Mouse (Mus musculus) myocyte (in vitro differentiated cells): ENCODE measurements at regions not wholly inside any gene's neighbourhood (a gene's known extent, or its start where the extent isn't known, plus 50 kb on each side); places are given as distances from the start of the nearest gene placed in this dataset.

Experiments
- CEBPB ChIP-seq: IDR thresholded peaks from 2 replicates; pipeline ENCODE4 v1.6.1; 2011; ENCODE audit warnings: mild to moderate bottlenecking, moderate library complexity; ENCODE audit not compliant: poor library complexity, insufficient read depth, severe bottlenecking
- E2F4 ChIP-seq: IDR thresholded peaks from one replicate; pipeline ENCODE4 v1.6.1; 2011; ENCODE audit warnings: mild to moderate bottlenecking, control low read depth, moderate library complexity; ENCODE audit not compliant: insufficient read depth
- MAX ChIP-seq: IDR thresholded peaks from one replicate; pipeline ENCODE4 v1.6.1; 2011; ENCODE audit warnings: low read depth, mild to moderate bottlenecking, control low read depth
- MYOD1 ChIP-seq, 3 experiments: IDR thresholded peaks; one replicate each; pipeline ENCODE4 v1.6.1; 2011; ENCODE audit warnings: control low read depth in 2 of 3, low read depth in 2 of 3, mild to moderate bottlenecking in 2 of 3, moderate library complexity in 1 of 3; ENCODE audit not compliant: insufficient read length in 2 of 3, control insufficient read depth in 1 of 3
- MYOG ChIP-seq, 3 experiments: IDR thresholded peaks; one replicate each; pipeline ENCODE4 v1.6.1; 2011; ENCODE audit warnings: control low read depth in 2 of 3, low read depth in 2 of 3, mild to moderate bottlenecking in 2 of 3; ENCODE audit not compliant: insufficient read length in 2 of 3, control insufficient read depth in 1 of 3, insufficient read depth in 1 of 3
- POLR2A ChIP-seq: IDR thresholded peaks from one replicate; pipeline ENCODE4 v1.6.1; 2011; ENCODE audit warnings: low read depth, mild to moderate bottlenecking, control low read depth, moderate library complexity; ENCODE audit not compliant: insufficient read length
- POLR2AphosphoS2 ChIP-seq: IDR thresholded peaks from one replicate; pipeline ENCODE4 v1.6.1; 2011; ENCODE audit warnings: low read depth, control low read depth; ENCODE audit not compliant: insufficient read length
- SRF ChIP-seq: IDR thresholded peaks from one replicate; pipeline ENCODE4 v1.6.1; 2011; ENCODE audit warnings: low read depth; ENCODE audit not compliant: control insufficient read depth, insufficient read length
- TCF12 ChIP-seq: IDR thresholded peaks from one replicate; pipeline ENCODE4 v1.6.1; 2011; ENCODE audit warnings: mild to moderate bottlenecking, control low read depth; ENCODE audit not compliant: poor library complexity, insufficient read depth, severe bottlenecking
- TCF3 ChIP-seq: IDR thresholded peaks from one replicate; pipeline ENCODE4 v1.6.1; 2011; ENCODE audit warnings: low read depth, control low read depth; ENCODE audit not compliant: insufficient read length
- USF1 ChIP-seq: IDR thresholded peaks from one replicate; pipeline ENCODE4 v1.6.1; 2011; ENCODE audit warnings: low read depth, mild to moderate bottlenecking, control low read depth, moderate library complexity

DNA sequence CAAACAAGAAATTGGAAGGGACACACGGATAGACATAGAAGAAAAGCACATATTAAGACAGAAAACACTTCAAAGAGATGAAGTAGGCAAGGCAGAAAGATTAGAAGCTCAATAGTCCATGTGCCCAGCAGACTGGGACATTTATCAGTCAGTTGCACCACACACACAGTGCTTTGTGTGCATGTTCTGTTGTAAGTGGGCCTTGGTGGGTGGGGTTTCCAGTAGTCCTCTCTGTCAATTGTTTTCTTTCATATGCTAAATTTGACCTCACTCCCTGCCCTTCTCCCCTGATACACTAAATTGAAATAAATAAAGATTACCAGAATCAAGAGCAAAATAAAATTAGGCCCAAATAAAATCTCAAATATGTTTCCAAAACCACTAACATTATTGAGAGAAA, 546.0 kb upstream of the Cited2 start:
- TF ChIP-seq MYOD1 (IDR thresholded peaks at IDR 0.05; ENCODE audit: control insufficient read depth in 1 of 3, insufficient read length in 2 of 3, low read depth in 2 of 3) = no peak
- TF ChIP-seq CEBPB = no peak
- no peak for TF ChIP-seq POLR2A
- no peak for TF ChIP-seq TCF12
- no peak for TF ChIP-seq USF1
- no peak for TF ChIP-seq POLR2AphosphoS2
- TF ChIP-seq TCF3 = no peak
- TF ChIP-seq SRF = no peak
- no peak for TF ChIP-seq MYOG (IDR thresholded peaks at IDR 0.05; ENCODE audit: control insufficient read depth in 1 of 3, insufficient read depth in 1 of 3, insufficient read length in 2 of 3, low read depth in 2 of 3)
- TF ChIP-seq MAX = no peak
- TF ChIP-seq E2F4 = no peak
